Mouse (Mus musculus): ENCODE results near the gene Hoxd10.

The Hoxd10 gene

GRCm38 (mm10) chr2:74695813-74696430, 4.2 kb downstream of the Hoxd10 start:
- DNase-seq (ENCODE audit: low spot score) = no peak

GRCm38 (mm10) chr2:74696442-74697335, 5.0 kb downstream of the Hoxd10 start:
- DNase-seq (ENCODE audit: low spot score) = no peak

DNA sequence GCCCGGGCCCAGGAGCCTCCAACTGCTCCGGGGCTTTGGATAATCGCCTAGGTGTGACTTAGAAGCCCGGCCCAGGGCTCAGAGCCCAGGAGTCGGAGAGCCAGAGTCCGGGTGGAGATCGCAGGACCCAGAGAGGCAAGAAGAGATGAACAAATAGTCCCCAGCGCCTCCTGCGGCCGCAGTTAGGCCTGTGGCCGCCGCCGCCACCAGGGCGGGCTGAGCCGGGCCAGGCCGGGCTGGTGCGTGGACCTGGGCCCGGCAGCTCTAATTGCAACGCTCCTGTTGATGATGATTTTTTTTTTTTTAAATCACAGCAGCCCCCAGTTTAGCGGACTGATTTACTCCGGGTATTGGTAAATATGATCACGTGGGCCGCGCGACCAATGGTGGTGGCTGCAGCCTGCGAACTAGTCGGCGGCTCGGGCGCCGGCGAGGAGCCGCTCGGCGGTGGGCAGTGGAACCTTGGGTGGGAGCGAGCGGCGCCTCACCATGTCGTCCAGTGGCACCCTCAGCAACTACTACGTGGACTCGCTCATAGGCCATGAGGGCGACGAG, 5.9 kb downstream of the Hoxd10 start, which contains the start of gene Hoxd9:
TSS of gene Hoxd9 (plus strand) at position 161 of the 555 bp plus-strand sequence.
- no peak for DNase-seq (ENCODE audit: low spot score)

- DNase-seq (ENCODE audit: low spot score) = no peak
Measured at GRCm38 (mm10) chr2:74698201-74699052, 6.7 kb downstream of the Hoxd10 start.

- no peak for DNase-seq (ENCODE audit: low spot score)
Measured at GRCm38 (mm10) chr2:74699053-74699430, 7.3 kb downstream of the Hoxd10 start.

GRCm38 (mm10) chr2:74699664-74700545, 8.2 kb downstream of the Hoxd10 start:
- no peak for DNase-seq (ENCODE audit: low spot score)

DNA sequence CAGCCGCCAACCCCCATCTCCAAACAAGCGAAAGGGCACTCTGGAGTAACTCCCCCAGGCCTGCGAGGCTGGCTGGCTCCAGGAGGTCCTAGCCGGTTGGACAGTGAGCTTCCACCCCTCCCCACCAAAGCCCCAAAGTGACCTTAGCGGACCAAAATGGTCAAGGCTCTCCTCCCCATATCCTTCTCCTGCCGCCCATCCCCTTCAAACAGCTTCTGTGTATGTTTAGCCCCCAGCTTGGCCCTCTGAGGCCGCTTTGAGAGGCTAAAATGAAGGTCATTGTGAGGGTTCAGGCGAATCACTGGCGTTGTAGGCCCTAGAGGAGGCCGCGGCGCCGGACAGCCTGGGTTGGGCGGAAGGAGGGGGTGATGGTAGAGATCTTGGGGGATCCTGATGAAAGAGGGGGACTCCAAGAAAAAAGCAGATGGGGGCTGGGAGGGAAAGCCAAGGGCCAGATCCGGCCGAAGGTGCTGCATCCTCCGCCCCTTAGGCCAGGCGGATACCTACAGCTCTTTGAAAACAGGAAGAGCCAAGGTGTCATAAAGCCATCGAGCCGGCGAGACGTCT, 8.9 kb downstream of the Hoxd10 start:
- DNase-seq (ENCODE audit: low spot score) = no peak

GRCm38 (mm10) chr2:74701949-74702819, 10.5 kb downstream of the Hoxd10 start:
- DNase-seq (ENCODE audit: low spot score) = peak; percentile 89

DNA sequence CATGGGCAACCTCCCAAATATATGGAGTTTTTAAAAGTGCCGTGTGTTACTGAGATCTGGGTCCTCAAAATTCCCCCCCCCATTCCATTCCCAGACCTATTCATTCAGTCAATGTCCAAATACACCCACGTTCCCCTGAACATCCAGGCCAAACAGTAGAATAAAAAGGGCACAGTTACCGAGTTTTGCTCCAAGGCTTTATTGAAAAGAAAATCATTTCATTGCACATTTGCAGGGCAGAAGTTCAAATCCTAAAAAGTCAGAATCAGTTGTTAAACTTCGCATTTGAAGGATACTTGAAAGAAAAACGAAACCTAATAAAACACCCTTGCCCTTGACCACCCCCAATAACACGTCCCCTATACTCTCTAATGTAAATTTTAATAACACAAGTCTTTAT, 11.1 kb downstream of the Hoxd10 start:
- DNase-seq (ENCODE audit: low spot score) = no peak

DNA sequence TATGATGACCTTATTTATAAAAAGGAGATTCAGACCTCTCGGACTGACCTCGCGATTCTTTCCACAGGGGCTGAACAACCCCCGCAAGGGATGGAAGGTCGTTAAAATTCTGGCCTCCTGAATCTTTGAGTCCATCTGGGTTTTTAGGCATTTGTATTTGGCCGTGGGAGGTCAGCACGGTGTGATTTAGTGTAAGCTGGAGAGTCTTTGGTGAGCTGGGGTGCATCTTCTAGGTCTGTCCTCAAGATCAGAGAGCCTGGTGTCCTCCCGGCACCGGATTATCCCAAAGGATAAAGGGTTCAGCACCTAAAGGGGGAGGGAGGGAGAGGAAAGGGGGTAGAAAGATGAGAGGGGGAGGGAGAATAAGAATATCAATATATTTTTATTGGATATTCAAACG, 11.6 kb downstream of the Hoxd10 start:
- no peak for DNase-seq (ENCODE audit: low spot score)

GRCm38 (mm10) chr2:74703720-74704392, 12.1 kb downstream of the Hoxd10 start:
- no peak for DNase-seq (ENCODE audit: low spot score)

DNA sequence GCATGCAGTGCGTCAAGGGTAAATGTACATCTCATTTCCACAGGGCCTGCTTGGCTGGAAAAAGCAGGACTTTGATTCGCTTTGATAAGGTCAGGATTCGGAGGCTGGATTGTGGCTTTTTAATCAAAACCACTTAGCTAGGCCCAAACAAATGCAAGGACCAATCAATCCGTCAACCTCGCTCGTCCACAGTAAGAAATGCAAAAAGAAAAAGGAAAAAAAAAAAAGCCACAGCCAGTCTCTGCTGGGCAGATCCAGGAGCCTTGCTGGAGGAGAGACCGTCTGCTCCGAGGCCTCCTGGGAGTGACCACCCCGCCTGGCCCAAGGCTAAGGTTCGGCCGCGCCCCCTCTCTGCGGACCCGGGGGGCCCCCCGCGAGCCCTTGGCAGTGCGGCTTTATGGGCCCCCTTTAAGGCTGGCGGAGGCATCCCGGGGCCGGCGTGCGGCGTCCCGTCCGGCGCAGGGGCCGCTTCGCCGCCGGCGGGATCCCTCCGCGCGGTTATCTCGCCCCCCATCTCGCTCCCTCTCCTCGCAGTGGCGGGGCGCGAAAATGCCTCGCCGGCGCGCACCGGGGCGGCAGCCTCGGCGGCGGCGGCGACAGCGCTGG, 12.8 kb downstream of the Hoxd10 start, which contains the start of gene Hoxd8:
TSS of gene Hoxd8 (plus strand) at position 223 of the 606 bp plus-strand sequence.
- DNase-seq (ENCODE audit: low spot score) = peak; percentile 71

GRCm38 (mm10) chr2:74704999-74705466, 13.3 kb downstream of the Hoxd10 start:
- DNase-seq (ENCODE audit: low spot score) = no peak

GRCm38 (mm10) chr2:74705467-74706089, 13.9 kb downstream of the Hoxd10 start:
- no peak for DNase-seq (ENCODE audit: low spot score)

GRCm38 (mm10) chr2:74706393-74706960, 14.8 kb downstream of the Hoxd10 start:
- DNase-seq (ENCODE audit: low spot score) = no peak

- no peak for DNase-seq (ENCODE audit: low spot score)
Measured at GRCm38 (mm10) chr2:74707599-74707998, 15.9 kb downstream of the Hoxd10 start.

GRCm38 (mm10) chr2:74708676-74709075, 17.0 kb downstream of the Hoxd10 start:
- no peak for DNase-seq (ENCODE audit: low spot score)

All from ovary, postnatal 14 days (tissue).